Mouse (Mus musculus) CH12.LX (cell line): ENCODE measurements around the gene 0610010F05Rik. TPM values are rescaled to one million over a fixed set of nuclear protein-coding genes. Genes with fewer than 3 reads are reported as not detected.

Source experiments
- DNase-seq: peaks from one replicate; pipeline ENCODE4 v3.0.0-alpha.2; 2013; ENCODE audit errors: extremely low read depth
- H3K27ac ChIP-seq: 2 replicates; pipeline ENCODE4 v1.5.1; 2012; ENCODE audit warnings: low read depth, mild to moderate bottlenecking, control low read depth, moderate library complexity; ENCODE audit not compliant: insufficient read depth
- H3K27me3 ChIP-seq: replicated peaks from 2 replicates; pipeline ENCODE3; 2012; ENCODE audit warnings: inconsistent platforms
- H3K36me3 ChIP-seq, 2 experiments: replicated peaks in 1 of 2; 2 replicates each; pipeline versions ENCODE3 to v1.6.1; 2012; ENCODE audit warnings: inconsistent platforms in 1 of 2, low read length in 1 of 2, mild to moderate bottlenecking in 1 of 2, mixed read lengths in 1 of 2, moderate library complexity in 1 of 2; ENCODE audit not compliant: control insufficient read depth in 1 of 2, insufficient read depth in 1 of 2
- H3K4me1 ChIP-seq, 2 experiments: 2 replicates each; pipeline ENCODE4 v1.6.1; 2012; ENCODE audit warnings: inconsistent platforms in 1 of 2, moderate library complexity in 1 of 2; ENCODE audit not compliant: insufficient read depth in 2 of 2, control insufficient read depth in 1 of 2
- H3K4me2 ChIP-seq: 2 replicates; pipeline ENCODE4 v1.6.1; 2012; ENCODE audit warnings: low read depth, mild to moderate bottlenecking, control low read depth; ENCODE audit not compliant: poor library complexity, insufficient read depth, severe bottlenecking
- H3K4me3 ChIP-seq, 3 experiments: fragments of 150-350 bp in 1 of 3; sonication (generic) in 1 of 3; replicated peaks in 1 of 3; 2 replicates each; pipeline versions ENCODE3 to v1.5.1; 2011 to 2012; ENCODE audit warnings: low read depth in 2 of 3, low read length in 2 of 3, mild to moderate bottlenecking in 2 of 3, moderate library complexity in 2 of 3, control low read depth in 1 of 3, improper control_type of control experiment in 1 of 3, inconsistent platforms in 1 of 3, mixed read lengths in 1 of 3; ENCODE audit not compliant: poor library complexity in 1 of 3
- H3K79me2 ChIP-seq: replicated peaks from 2 replicates; pipeline ENCODE4 v1.6.1; 2012; ENCODE audit warnings: mild to moderate bottlenecking, moderate library complexity; ENCODE audit not compliant: control insufficient read depth, poor library complexity, insufficient read depth, severe bottlenecking; ENCODE audit errors: extremely low read depth
- H3K9ac ChIP-seq: 2 replicates; pipeline ENCODE4 v1.6.1; 2012; ENCODE audit warnings: low read depth, mild to moderate bottlenecking, control low read depth, moderate library complexity; ENCODE audit not compliant: insufficient read depth
- H3K9me3 ChIP-seq: replicated peaks from 2 replicates; pipeline ENCODE3; 2012; ENCODE audit warnings: low read length, inconsistent platforms, mixed read lengths
- CHD1 ChIP-seq: IDR thresholded peaks from 2 replicates; pipeline ENCODE4 v1.6.1; 2012; ENCODE audit warnings: low read depth, low read length, improper control_type of control experiment, inconsistent platforms
- CHD2 ChIP-seq: IDR thresholded peaks from 2 replicates; pipeline ENCODE4 v1.6.1; 2011; ENCODE audit warnings: low read length, improper control_type of control experiment
- CTCF ChIP-seq, 2 experiments: IDR thresholded peaks in 1 of 2; conservative IDR thresholded peaks in 1 of 2; 2 replicates each; pipeline ENCODE4 v1.5.1; 2011 to 2012; ENCODE audit warnings: low read depth in 2 of 2, low read length in 2 of 2, improper control_type of control experiment in 1 of 2, inconsistent platforms in 1 of 2, mild to moderate bottlenecking in 1 of 2, moderate library complexity in 1 of 2
- ELF1 ChIP-seq: IDR thresholded peaks from 2 replicates; pipeline ENCODE4 v1.6.1; 2014; ENCODE audit warnings: low read depth, mild to moderate bottlenecking, inconsistent platforms, low read length, improper control_type of control experiment
- ETS1 ChIP-seq: conservative IDR thresholded peaks from 2 replicates; pipeline ENCODE4 v1.6.1; 2012; ENCODE audit warnings: low read depth, mild to moderate bottlenecking, inconsistent platforms, low read length, improper control_type of control experiment, moderate library complexity
- GABPA ChIP-seq: IDR thresholded peaks from 2 replicates; pipeline ENCODE4 v1.6.1; 2012; ENCODE audit warnings: low read depth, low read length, improper control_type of control experiment, inconsistent platforms; ENCODE audit not compliant: insufficient replicate concordance
- JUND ChIP-seq: conservative IDR thresholded peaks from 2 replicates; pipeline ENCODE4 v1.6.1; 2011; ENCODE audit warnings: low read depth, low read length, improper control_type of control experiment
- MEF2A ChIP-seq: IDR thresholded peaks from 2 replicates; pipeline ENCODE4 v1.6.1; 2014; ENCODE audit warnings: low read depth, mild to moderate bottlenecking, inconsistent platforms, low read length, improper control_type of control experiment, borderline replicate concordance
- MYC ChIP-seq: IDR thresholded peaks from 2 replicates; pipeline ENCODE4 v1.6.1; 2011; ENCODE audit warnings: low read depth, mild to moderate bottlenecking, improper control_type of control experiment, low read length
- NELFE ChIP-seq: IDR thresholded peaks from 2 replicates; pipeline ENCODE4 v1.6.1; 2011; ENCODE audit warnings: low read depth, low read length, improper control_type of control experiment
- NRF1 ChIP-seq: IDR thresholded peaks from 2 replicates; pipeline ENCODE4 v1.6.1; 2014; ENCODE audit warnings: low read depth, mild to moderate bottlenecking, inconsistent platforms, low read length, improper control_type of control experiment, moderate library complexity
- PAX5 ChIP-seq: IDR thresholded peaks from 2 replicates; pipeline ENCODE4 v1.6.1; 2012; ENCODE audit warnings: low read length, inconsistent platforms, mixed read lengths
- RCOR1 ChIP-seq: conservative IDR thresholded peaks from 2 replicates; pipeline ENCODE4 v1.6.1; 2012; ENCODE audit warnings: low read depth, mild to moderate bottlenecking, inconsistent platforms, low read length, improper control_type of control experiment
- SMC3 ChIP-seq: IDR thresholded peaks from 2 replicates; pipeline ENCODE4 v1.6.1; 2011; ENCODE audit warnings: low read depth, low read length, improper control_type of control experiment
- USF1 ChIP-seq: IDR thresholded peaks from 2 replicates; pipeline ENCODE4 v1.6.1; 2014; ENCODE audit warnings: low read depth, mild to moderate bottlenecking, inconsistent platforms, low read length, improper control_type of control experiment
- ZKSCAN1 ChIP-seq: IDR thresholded peaks from 2 replicates; pipeline ENCODE4 v1.6.1; 2012; ENCODE audit warnings: low read depth, inconsistent platforms, low read length, improper control_type of control experiment, borderline replicate concordance
- ZNF384 ChIP-seq: IDR thresholded peaks from 2 replicates; pipeline ENCODE4 v1.6.1; 2012; ENCODE audit warnings: low read depth, low read length, improper control_type of control experiment, inconsistent platforms
- dilution Hi-C: fragments of 300-500 bp; cut with MboI; formaldehyde crosslinking; loops from 2 replicates; pipeline ENCODE4 v1.14.3; 2020; ENCODE audit warnings: low sequenced_read_pairs; ENCODE audit not compliant: extremely low pct_unique_long_range_greater_than_20kb, extremely low pct_ligation_motif_present
- in situ Hi-C: fragments of 300-500 bp; cut with MboI; formaldehyde crosslinking; loops from 3 replicates; pipeline ENCODE4 v1.14.3; 2019; ENCODE audit warnings: low sequenced_read_pairs, low pct_ligation_motif_present, low pct_unique_long_range_greater_than_20kb, mixed read lengths
- polyA plus RNA-seq: library from polyadenylated mRNA; unstranded; fragments of >175 nt; gene quantifications from 2 replicates; pipeline ENCODE4 v1.2.1, GENCODE M21; 2012; ENCODE audit warnings: low read depth; ENCODE audit not compliant: insufficient read length
- total RNA-seq, 2 experiments: library from RNA; depleted of rRNA; stranded (reverse); fragments of 300-350 nt in 1 of 2; fragments of >200 nt in 1 of 2; gene quantifications; 2 replicates each; pipeline ENCODE4 v1.2.3; 2012 to 2014

The 0610010F05Rik gene
- total and polyA plus RNA-seq, 3 experiments = 11.6 to 18.7 (median 16.4) TPM

DNA sequence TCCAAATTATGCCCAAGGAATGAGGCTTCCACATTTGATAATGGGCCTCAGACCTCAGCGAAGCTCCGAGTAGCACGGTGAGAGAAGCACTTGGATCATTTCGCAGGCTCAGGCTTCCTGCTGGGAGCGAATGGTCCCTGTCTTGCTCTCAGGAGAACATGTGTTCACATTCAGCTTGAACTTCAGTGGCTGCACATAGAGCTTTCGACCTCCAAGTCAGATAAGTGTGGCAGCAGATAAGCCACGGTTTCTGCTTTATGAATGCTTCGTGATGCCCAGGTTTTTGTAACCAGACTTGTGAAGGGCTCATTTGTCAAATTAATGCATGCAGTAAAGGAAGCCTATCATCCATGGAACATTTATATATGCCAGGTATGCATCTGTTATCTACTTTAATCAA is 1.1 kb upstream of the 0610010F05Rik start:
- Histone ChIP-seq H3K4me3 (no peak overlapping the region), H3K4me1 (peaks cover 0 to 5% of the 10 kb centered on the region in 2 experiments; a peak in 2 of 4 replicates), H3K36me3 (peaks cover 0 to 17% of the 10 kb centered on the region in 2 experiments), H3K27ac (no peak overlapping the region), H3K27me3 (no peaks in the 10 kb centered on the region), H3K79me2 (no peaks in the 10 kb centered on the region), H3K4me2 (no peak overlapping the region), H3K9ac (no peak overlapping the region), H3K9me3 (no peaks in the 10 kb centered on the region)
- dilution Hi-C loops (no loop called here), in situ Hi-C loops (no loop called here)
- no peak for DNase-seq
- TF ChIP-seq NELFE = no peak
- no peak for TF ChIP-seq ZKSCAN1
- no peak for TF ChIP-seq MYC
- no peak for TF ChIP-seq SMC3
- no peak for TF ChIP-seq PAX5
- no peak for TF ChIP-seq MEF2A
- no peak for TF ChIP-seq ELF1
- no peak for TF ChIP-seq JUND
- TF ChIP-seq CHD2 = no peak
- TF ChIP-seq ETS1 = no peak
- no peak for TF ChIP-seq GABPA
- no peak for TF ChIP-seq CHD1
- no peak for TF ChIP-seq USF1

DNA sequence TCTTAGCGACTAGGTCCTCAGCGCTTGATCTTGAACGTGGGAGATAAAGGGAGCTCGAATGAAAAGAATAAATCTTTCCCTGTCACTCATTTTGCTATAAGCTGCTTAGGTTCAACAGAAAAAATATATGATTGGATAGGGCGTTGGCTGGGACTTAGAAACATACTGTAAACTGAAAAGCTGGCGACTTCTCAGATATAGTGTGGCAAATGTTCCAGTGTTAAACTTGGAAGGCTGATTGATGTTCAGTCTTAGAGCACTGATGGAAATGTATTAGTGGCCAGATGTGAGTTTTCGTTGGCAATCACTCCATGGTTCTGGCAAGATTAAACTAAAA is 408 bp upstream of the 0610010F05Rik start:
- Histone ChIP-seq H3K27ac (no peak overlapping the region), H3K9ac (peak overlapping the region; percentile 45), H3K4me2 (peak overlapping the region; percentile 52; the same call in 1 of the 2 replicates), H3K36me3 (peaks cover 0 to 11% of the 10 kb centered on the region in 2 experiments), H3K4me3 (peak overlapping the region; percentile 20 to 91 (median 37)), H3K27me3 (no peaks in the 10 kb centered on the region), H3K9me3 (no peaks in the 10 kb centered on the region)
- DNase-seq = no peak
- in situ Hi-C loops = no loop called here
- TF ChIP-seq NRF1 = no peak
- TF ChIP-seq RCOR1 = 0 out of 2 replicates have a peak, but pooled peaks have one; percentile 13
- TF ChIP-seq, all 38 proteins: peak for 1
- peaks cover 0 to 5% of the 10 kb centered on the region in 2 experiments; a peak in 2 of 4 replicates for H3K4me1 ChIP-seq
- dilution Hi-C loops = no loop called here
- no peaks in the 10 kb centered on the region for H3K79me2 ChIP-seq

DNA sequence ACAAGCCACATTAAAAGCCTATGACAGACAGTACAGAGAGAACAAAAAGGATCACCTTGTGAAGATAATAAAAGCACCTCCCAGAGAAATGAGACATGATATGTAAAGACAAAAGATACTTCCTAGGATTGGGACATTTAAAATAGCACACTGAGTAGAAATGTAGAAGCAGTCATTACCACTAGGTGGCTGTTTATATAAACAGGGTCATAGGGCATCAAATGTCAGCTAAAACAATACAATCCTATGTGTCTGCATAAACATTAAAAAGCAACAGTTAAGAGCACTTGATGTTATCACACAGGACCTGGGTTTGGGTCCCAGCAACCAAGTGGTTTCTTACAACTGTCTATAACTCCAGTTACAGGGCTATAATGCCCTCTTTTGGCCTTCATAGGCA is 2.8 kb downstream of the 0610010F05Rik start:
- H3K27me3 ChIP-seq = no peaks in the 10 kb centered on the region
- TF ChIP-seq CTCF (conservative IDR thresholded peaks at IDR 0.05 in 1 of 2, IDR thresholded peaks at IDR 0.05 in 1 of 2; ENCODE audit: low read depth in 2 of 2, low read length in 2 of 2) (peak in 1 of 2 experiments; percentile 50; a peak in 2 of 4 replicates), ZNF384 (no peak)
- H3K4me3 ChIP-seq = no peak overlapping the region
- H3K9ac ChIP-seq = no peak overlapping the region
- H3K36me3 ChIP-seq = peaks cover 0 to 7% of the 10 kb centered on the region in 2 experiments
- H3K27ac ChIP-seq = no peak overlapping the region
- no peaks in the 10 kb centered on the region for H3K79me2 ChIP-seq
- DNase-seq = no peak
- H3K4me2 ChIP-seq = no peak overlapping the region
- no peaks in the 10 kb centered on the region for H3K9me3 ChIP-seq
- dilution Hi-C loops (no loop called here), in situ Hi-C loops (no loop called here)
- peaks cover 0 to 5% of the 10 kb centered on the region in 2 experiments; a peak in 2 of 4 replicates for H3K4me1 ChIP-seq
